Mouse (Mus musculus) liver, postnatal 0 days (tissue): ENCODE measurements around the gene Polr1e. TPM values are rescaled to one million over a fixed set of nuclear protein-coding genes. Genes with fewer than 3 reads are reported as not detected.
"Not testable (repeated sequence)": the region's sequence is repeated elsewhere in the genome, so short reads cannot be mapped to it uniquely, and the experiment has no call there.

Experiments used
- ATAC-seq: fragments of 200-750 bp; cut with Nextera tagmentation; 2 replicates; pipeline ENCODE4 v1.8.0; 2017; ENCODE audit warnings: mild to moderate bottlenecking, moderate library complexity
- DNase-seq: peaks from one replicate; pipeline ENCODE4 v3.0.0-alpha.2; 2016
- H3K27ac ChIP-seq: fragments of 300-500 bp; sonication (generic); 2 replicates; pipeline ENCODE4 v1.5.1; 2014; ENCODE audit warnings: antibody characterized with exemption, moderate library complexity, mild to moderate bottlenecking, low read depth
- H3K27me3 ChIP-seq: fragments of 300-500 bp; sonication (generic); 2 replicates; pipeline ENCODE4 v1.6.1; 2014; ENCODE audit warnings: low read length, control low read depth, mixed read lengths; ENCODE audit not compliant: insufficient read depth
- H3K36me3 ChIP-seq: fragments of 300-500 bp; sonication (generic); replicated peaks from 2 replicates; pipeline ENCODE4 v1.6.1; 2014; ENCODE audit warnings: mild to moderate bottlenecking, control low read depth, low read length, moderate library complexity, mixed read lengths; ENCODE audit not compliant: insufficient read depth
- H3K4me1 ChIP-seq: fragments of 300-500 bp; sonication (generic); 2 replicates; pipeline ENCODE4 v1.6.1; 2014; ENCODE audit warnings: antibody characterized with exemption, mild to moderate bottlenecking, control low read depth; ENCODE audit not compliant: insufficient read depth
- H3K4me2 ChIP-seq: fragments of 300-500 bp; sonication (generic); 2 replicates; pipeline ENCODE4 v1.6.1; 2014; ENCODE audit warnings: low read depth, mild to moderate bottlenecking, low read length, moderate library complexity, mixed read lengths
- H3K4me3 ChIP-seq: fragments of 300-500 bp; sonication (generic); 2 replicates; pipeline ENCODE4 v1.5.1; 2014; ENCODE audit warnings: low read depth, low read length
- H3K9ac ChIP-seq: fragments of 300-500 bp; sonication (generic); replicated peaks from 2 replicates; pipeline ENCODE4 v1.6.1; 2014; ENCODE audit warnings: mild to moderate bottlenecking, moderate library complexity
- H3K9me3 ChIP-seq: fragments of 300-500 bp; sonication (generic); 2 replicates; pipeline ENCODE4 v1.6.1; 2016; ENCODE audit warnings: mild to moderate bottlenecking, control low read depth, low read length, mixed read lengths
- CTCF ChIP-seq: sonication (generic); IDR thresholded peaks from 2 replicates; pipeline ENCODE4 v1.5.1; 2016; ENCODE audit warnings: antibody characterized with exemption, low read depth
- EP300 ChIP-seq: IDR thresholded peaks from 2 replicates; pipeline ENCODE4 v1.6.1; 2016; ENCODE audit warnings: antibody characterized with exemption, low read depth, mild to moderate bottlenecking
- WGBS: fragments of 180-500 bp; shearing (Covaris S2); extraction: QIAGEN DNeasy Blood & Tissue Kit; methylation state at CpG from one replicate; pipeline ENCODE4 v1.1.7; 2014; ENCODE audit not compliant: insufficient replicate concordance; 5-methylcytosine and 5-hydroxymethylcytosine counted together
- polyA plus RNA-seq: library from polyadenylated mRNA; unstranded; fragments of >200 nt; fragmentation: Nextera tagmentation; extraction: Ambion mirVana; gene quantifications from 2 replicates; pipeline ENCODE4 v1.2.1, GENCODE M21; 2015

Gene Polr1e
- polyA plus RNA-seq, 1 experiment from 2014 or later, result 11.0 TPM

DNA sequence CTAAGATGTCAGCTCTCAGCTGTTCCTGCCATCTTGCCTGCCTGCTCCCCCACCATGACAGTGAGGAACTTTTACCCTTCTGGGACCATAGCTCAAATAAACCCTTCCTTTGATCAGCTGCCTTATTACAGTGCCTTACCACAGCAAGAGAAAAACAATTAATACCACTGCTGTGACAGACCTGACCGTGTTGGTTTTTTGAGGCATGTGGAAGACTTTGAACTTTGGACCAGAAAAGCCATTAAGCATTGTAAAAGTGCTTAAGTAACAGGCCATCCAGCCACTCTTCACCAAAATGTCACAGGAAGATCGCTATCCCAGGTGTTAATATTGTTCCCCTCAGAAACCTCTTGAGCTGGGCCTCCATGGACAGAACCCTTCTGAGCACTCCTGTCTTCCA lies 46.2 kb downstream of the Polr1e start:
- WGBS, result 75% methylated on average over 2 of the region's 2 CpGs
- TF ChIP-seq CTCF, result no peak
- no peak for TF ChIP-seq EP300
- Histone ChIP-seq H3K4me1 (peaks cover 14% of the 10 kb centered on the region), H3K27ac (peak overlapping the region; percentile 29; the same call in 1 of the 2 replicates), H3K27me3 (no peaks in the 10 kb centered on the region), H3K9me3 (no peaks in the 10 kb centered on the region), H3K36me3 (peaks cover 3% of the 10 kb centered on the region; the same call in 1 of the 2 replicates), H3K4me2 (no peak overlapping the region), H3K9ac (no peak overlapping the region), H3K4me3 (no peak overlapping the region)
- DNase-seq (no peak), ATAC-seq (no peak)

DNA sequence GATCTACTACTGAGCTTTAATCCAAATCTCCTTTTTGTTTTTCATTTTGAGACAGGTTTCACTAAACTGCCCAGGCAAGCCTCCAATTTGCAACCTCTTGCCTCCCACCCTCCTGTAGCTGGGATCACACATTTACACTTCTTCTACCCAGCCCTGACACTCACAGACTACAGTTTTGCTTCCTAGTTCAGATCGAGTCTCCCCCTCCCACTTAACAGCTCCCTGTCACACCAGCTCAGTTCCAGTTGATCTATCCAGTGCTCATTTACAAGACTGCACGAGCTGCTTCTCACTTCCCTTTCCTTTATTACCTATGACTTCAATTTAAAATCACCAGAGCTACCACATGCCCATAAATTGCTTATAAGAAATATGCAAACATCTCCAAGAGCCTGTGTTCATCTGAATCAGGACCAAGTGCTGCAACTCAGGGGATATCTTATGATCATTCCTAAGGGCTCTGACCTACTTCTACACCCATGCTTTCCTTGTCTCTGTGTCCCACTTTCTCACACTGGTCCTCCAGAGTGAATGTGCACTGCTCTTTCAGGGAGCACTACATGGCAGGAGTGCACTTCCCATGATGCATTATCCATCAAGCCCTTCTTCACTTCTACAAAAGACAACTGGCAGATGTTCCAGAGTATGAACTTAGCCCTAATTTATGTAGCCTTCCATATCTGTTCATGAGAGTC lies 47.8 kb downstream of the Polr1e start:
- H3K9me3 ChIP-seq, result no peaks in the 10 kb centered on the region
- H3K27me3 ChIP-seq, result no peaks in the 10 kb centered on the region
- no peak for ATAC-seq
- 26% methylated on average over 2 of the region's 2 CpGs for WGBS
- no peak overlapping the region for H3K4me2 ChIP-seq
- H3K4me3 ChIP-seq, result no peak overlapping the region
- no peak for DNase-seq
- H3K9ac ChIP-seq, result no peak overlapping the region
- TF ChIP-seq CTCF (no peak), EP300 (no peak)
- peaks cover 17% of the 10 kb centered on the region for H3K4me1 ChIP-seq
- H3K36me3 ChIP-seq, result peaks cover 3% of the 10 kb centered on the region; the same call in 1 of the 2 replicates
- no peak overlapping the region for H3K27ac ChIP-seq

- no peak overlapping the region for H3K4me3 ChIP-seq
- no peak overlapping the region for H3K27ac ChIP-seq
- DNase-seq, result no peak
- TF ChIP-seq EP300 (no peak), CTCF (no peak)
- H3K27me3 ChIP-seq, result no peaks in the 10 kb centered on the region
- ATAC-seq, result no peak
- H3K4me2 ChIP-seq, result no peak overlapping the region
- 75% methylated on average over 4 of the region's 4 CpGs for WGBS
- H3K36me3 ChIP-seq, result no peaks in the 10 kb centered on the region
- H3K4me1 ChIP-seq, result peaks cover 17% of the 10 kb centered on the region
- H3K9me3 ChIP-seq, result no peaks in the 10 kb centered on the region
- no peak overlapping the region for H3K9ac ChIP-seq
Measured at GRCm38 (mm10) chr4:45067742-45068141, 49.4 kb downstream of the Polr1e start.

GRCm38 (mm10) chr4:45072261-45072973 lies 54.0 kb downstream of the Polr1e start:
- Histone ChIP-seq H3K27me3 (no peaks in the 10 kb centered on the region), H3K36me3 (no peaks in the 10 kb centered on the region), H3K27ac (no peak overlapping the region), H3K9ac (no peak overlapping the region), H3K9me3 (no peaks in the 10 kb centered on the region), H3K4me1 (peaks cover 10% of the 10 kb centered on the region; the same call in 1 of the 2 replicates), H3K4me3 (no peak overlapping the region), H3K4me2 (no peak overlapping the region)
- peak; percentile 31; the same call in 1 of the 2 replicates for ATAC-seq
- DNase-seq, result no peak
- no peak for TF ChIP-seq EP300
- no peak for TF ChIP-seq CTCF
- 78% methylated on average over 15 of the region's 15 CpGs for WGBS

DNA sequence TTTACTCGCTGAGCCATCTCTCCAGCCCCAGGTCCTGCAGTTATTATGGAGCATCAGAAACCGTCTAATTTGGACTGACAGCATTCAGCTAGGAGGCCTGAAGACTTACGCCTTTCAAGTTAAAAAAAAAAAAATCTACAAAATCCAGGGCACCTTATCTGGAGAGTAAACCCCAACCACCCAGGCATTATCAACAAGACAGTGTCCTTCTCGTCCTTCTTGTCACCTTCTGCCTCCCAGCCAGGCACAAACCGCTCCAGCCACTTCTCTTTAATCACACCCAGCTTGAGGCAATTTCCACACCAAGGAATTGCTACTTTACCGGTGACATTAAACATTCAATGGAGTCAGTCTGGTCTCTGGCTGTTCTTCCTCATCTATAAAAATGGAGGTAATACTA lies 55.2 kb downstream of the Polr1e start:
- TF ChIP-seq CTCF (no peak), EP300 (peak; percentile 94)
- Histone ChIP-seq H3K27ac (no peak overlapping the region), H3K4me1 (peaks cover 10% of the 10 kb centered on the region; the same call in 1 of the 2 replicates), H3K4me3 (no peak overlapping the region), H3K9ac (no peak overlapping the region), H3K9me3 (no peaks in the 10 kb centered on the region), H3K36me3 (0 out of 2 replicates have a peak, but pooled peaks cover 4% of the 10 kb centered on the region), H3K27me3 (no peaks in the 10 kb centered on the region), H3K4me2 (0 out of 2 replicates have a peak overlapping the region, but pooled peaks have one; percentile 3)
- 54% methylated on average over 6 of the region's 6 CpGs for WGBS
- DNase-seq, result no peak
- peak; percentile 68 for ATAC-seq

DNA sequence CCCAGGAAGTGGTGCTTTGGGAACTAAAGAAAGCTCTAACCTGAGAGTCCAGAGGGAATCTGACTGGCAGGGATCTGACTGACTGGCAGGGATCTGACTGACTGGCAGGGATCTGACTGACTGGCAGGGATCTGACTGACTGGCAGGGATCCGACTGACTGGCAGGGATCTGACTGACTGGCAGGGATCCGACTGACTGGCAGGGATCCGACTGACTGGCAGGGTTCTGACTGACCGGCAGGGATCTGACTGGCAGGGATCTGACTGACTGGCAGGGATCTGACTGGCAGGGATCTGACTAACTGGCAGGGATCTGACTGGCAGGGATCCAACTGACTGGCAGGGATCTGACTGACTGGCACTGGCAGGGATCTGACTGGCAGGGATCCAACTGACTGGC lies 62.7 kb downstream of the Polr1e start:
- not testable (repeated sequence) for H3K9ac ChIP-seq, H3K9me3 ChIP-seq, DNase-seq, H3K27me3 ChIP-seq, ATAC-seq, H3K36me3 ChIP-seq, H3K4me3 ChIP-seq, H3K4me2 ChIP-seq, H3K27ac ChIP-seq
- H3K4me1 ChIP-seq, result peaks cover 12% of the 10 kb centered on the region; the same call in 1 of the 2 replicates
- WGBS, result 81% methylated on average over 4 of the region's 4 CpGs
